Mouse (Mus musculus) cerebellum, adult 8-10 months (tissue): ENCODE measurements around the gene Fads3.

Experiments
- DNase-seq: peaks from one replicate; pipeline ENCODE4 v3.0.0; 2022

Fads3 gene

DNA sequence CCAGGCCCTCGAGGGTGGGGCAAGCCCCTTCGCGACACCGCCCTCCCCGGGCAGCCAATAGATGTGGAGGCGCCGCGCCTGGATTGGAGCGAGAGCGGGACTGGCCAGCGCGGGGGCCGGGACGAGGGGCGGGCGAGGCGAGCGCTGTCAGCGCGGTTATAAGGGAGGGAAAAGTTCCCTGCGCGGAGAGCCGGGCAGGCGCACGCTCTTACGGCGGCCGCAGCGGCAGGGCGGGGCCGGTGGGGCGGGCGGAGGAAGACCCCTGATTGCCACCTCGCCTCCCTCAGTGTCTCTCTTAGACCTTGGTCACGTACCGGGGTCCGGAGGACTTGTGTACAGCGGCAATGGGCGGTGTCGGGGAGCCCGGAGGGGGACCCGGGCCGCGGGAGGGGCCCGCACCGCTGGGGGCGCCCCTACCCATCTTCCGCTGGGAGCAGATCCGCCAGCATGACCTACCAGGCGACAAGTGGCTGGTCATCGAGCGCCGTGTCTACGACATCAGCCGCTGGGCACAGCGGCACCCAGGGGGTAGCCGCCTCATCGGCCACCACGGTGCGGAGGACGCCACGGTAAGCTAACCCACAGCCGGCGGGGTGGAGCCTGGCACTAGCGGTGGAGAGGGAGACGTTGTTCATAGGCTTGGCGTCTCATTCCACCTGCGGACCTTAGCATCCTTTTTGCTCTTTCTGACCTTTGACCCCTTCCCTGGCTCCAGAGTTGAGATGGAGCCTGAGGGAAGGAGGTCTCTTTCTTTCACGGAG, at the start of gene Fads3:
Gene Fads3 (plus strand): TSS at position 182 of the 761 bp plus-strand sequence.
- no peak for DNase-seq

GRCm38 (mm10) chr19:9992011-9992958, 49.1 kb upstream of the Fads3 start:
- no peak for DNase-seq

DNA sequence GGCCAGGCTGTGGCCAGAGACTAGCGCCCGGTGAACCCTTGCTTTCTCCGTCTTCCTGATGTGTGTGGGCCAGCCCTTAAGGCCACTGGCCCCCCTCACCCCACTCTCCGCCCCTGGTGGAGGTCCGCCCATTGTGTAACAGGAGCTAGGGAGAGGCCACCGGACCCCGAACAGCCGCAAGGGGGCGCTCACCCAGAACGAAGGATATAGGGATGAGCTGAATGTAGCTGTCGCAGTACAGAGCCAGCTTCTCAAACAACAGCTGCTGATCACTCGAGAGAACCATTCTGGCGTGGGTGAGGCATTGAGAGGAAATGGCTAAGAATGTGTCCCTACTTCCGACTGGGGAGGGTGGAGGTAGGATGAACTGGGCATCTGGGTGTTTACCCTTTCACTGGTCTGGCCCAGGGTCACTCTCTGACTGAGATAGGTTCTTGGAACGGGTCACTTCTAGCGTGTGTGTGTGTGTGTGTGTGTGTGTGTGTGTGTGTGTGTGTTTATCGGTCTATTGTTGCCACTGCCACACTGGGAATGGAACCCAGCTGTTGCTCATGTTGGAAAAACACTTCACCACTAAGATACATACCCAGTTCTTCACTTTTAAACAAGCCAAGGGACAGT, 48.2 kb upstream of the Fads3 start:
- peak; percentile 83 for DNase-seq

DNA sequence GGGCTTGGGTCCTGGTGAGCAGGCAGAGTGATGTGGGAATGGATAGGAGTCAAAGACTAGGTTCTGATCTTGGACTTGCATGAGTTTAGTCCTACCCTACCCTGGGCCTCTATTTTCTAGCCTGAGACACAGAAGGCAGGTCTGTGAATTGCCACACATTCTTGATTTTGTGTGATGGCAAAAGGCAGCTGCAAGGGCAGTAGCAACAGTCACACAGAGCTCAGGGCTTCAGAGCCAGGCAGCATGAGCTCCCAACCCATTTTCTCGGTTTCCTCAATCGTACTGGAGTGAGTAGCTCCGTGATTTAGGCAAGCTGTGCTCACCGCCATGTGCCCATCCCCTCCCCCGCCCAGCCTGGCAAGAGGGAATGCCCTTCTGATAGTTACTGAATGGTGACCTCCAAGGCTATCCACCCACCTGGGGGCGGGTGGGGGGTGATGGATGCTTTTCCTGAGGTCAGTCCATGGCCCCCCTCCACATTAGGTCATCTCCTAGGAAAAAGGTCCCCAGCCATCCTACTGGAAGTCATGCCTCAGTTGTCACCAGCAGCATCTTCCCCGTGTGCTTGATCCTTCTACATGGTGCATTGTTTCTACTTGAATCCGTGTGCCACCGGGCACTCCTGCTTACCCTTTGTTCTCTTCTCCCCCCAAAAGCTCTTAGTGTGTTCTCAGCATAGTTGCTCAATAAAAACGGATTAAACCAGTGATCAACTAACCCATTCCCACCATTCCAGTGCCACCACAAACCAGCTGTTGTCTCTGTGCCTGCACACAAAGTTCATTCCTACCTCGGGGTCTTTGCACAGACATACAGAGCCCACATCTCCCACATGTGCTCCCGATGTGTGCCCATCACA, 43.9 kb upstream of the Fads3 start:
- DNase-seq = no peak

DNA sequence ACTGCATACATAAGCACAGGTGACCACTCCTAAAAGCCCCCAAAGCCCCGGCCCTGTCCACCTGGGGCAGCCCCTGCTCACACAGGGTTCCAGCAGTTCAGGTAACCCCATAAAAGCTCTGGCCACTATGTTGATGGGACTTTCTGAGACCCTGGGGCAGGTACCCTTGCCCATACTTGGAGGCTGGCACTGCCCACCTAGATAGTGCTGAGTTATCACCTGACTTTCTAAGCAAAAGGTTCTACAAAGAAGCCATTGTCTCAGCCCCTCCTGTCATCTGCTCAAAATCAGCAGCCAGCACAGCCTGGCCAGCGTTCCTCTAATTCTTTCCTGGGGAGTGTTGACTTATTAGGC, 43.3 kb upstream of the Fads3 start:
- no peak for DNase-seq

DNA sequence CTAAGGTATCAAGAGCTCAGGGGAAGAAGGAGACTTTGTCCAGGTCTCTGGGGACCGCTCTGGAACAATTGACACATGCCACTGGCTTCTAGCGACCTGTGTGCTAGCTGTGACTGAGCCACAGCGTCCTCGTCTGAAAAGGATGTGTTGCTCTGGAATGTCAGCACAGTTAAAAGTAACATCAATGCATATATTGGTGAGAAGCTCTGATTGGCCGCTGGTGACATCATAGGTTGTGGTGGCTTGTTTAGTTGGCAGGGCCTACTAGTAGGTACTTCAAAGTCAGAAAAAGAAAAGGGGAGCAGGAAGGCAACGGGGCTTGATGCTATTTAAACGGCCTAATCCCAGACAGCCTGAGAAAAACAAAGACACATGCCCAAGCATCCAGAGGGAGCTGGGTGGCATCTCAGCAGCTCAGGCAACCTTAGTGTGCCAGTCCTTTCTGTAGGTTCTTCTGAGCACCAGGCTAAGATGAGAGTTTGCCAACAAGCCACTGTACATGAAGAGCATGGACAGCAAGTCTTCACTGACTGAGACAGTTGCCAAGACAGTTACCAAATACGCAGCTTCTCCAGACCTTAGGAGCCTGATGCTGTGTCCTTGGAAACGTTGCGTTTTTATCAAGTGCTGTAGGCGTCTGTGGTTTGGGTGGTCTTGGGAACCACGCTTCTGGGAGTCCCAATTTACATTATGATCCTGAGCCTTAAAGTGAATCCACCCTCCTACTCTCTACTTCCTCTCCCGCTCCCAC, 42.5 kb upstream of the Fads3 start:
- no peak for DNase-seq

GRCm38 (mm10) chr19:10000330-10000729, 41.0 kb upstream of the Fads3 start:
- no peak for DNase-seq

GRCm38 (mm10) chr19:10001206-10001969, 40.0 kb upstream of the Fads3 start, which contains the start of the genes Best1 and Rab3il1:
Gene Best1, minus strand, starts transcription at chr19:10001633.
Gene Rab3il1, plus strand, starts transcription at chr19:10001669.
- DNase-seq = no peak

DNA sequence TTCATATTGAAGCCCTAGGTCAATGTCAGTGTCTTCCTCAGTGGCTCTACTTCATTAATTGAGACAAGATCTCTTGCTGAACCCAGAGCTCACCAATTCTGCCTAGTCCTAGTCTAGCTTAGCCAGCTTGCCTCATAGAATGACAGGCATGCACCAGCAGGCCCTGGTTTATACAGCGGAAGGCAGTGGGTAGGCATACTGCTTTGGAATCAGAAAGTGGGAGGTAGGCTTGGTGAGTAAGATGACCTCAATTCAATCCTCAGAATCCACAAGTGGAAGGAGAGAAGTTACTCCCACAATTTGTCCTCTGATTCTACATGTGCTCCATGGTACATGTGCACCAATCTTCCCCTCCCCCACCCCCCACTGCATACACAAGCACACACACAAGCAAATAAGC, 37.7 kb upstream of the Fads3 start:
- no peak for DNase-seq

DNA sequence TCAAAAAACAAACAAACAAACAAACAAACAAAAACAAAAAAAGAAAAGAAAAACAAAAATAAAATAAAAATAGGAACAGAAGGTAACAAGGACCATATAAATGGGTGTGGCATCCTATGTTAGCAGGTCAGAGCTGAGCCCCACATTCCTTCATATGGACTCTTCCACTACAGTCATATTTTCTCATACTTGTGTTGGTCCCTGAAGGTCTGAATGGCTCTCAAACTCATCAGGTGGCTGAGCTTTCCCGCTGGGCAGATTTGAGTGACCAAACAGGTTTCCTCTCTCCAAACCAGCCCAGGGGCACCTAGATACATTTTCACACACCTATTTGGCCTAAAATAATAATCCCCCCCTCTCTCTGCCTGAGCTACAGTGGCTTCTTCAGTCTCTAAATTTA, 30.0 kb upstream of the Fads3 start:
- no peak for DNase-seq

DNA sequence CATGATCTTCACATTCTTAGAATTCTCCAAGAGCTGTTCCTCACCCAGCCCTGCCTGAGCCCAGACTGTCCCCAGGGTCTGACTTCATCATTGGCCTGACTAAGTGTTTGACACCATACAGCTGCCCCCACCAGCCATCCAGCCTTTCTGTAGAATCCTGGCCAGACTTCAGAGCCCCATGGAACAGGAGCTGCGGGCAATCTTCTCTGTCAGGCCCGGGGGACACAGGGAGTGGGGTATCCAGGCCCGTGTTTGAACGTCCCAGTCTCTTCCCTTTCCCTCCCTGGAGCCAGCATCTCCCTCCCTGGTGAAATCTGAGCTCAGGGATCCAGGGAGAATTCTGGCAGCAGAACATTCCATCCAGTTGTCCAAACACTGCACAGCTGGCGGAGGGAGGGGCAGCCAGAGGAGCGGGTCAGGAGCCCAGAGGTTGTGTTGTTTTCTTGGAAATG, 28.5 kb upstream of the Fads3 start:
- DNase-seq = no peak

GRCm38 (mm10) chr19:10013348-10013747, 28.0 kb upstream of the Fads3 start:
- no peak for DNase-seq

DNA sequence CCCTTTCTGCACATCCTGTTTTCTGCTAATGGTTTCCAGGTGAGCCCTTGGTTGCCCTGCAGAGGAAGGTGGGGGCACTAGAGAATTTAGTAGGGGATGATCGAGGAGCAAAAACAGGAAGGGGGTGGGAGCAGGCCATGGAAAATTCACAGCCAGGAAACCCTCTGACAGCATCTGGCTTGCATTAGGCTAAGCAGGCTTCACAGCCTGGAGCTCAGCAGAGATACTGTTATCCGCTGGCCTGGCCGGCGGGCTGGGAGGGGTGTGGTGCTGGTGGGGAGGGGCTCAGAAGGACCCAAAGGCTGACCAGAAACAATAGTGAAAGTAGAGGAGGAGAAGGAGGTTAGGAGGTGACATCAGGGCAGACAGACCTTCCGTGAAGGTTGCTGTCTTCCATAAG, 27.5 kb upstream of the Fads3 start:
- DNase-seq = no peak

- no peak for DNase-seq
These were observed 26.5 kb upstream of the Fads3 start for GRCm38 (mm10) chr19:10014824-10015223.

DNA sequence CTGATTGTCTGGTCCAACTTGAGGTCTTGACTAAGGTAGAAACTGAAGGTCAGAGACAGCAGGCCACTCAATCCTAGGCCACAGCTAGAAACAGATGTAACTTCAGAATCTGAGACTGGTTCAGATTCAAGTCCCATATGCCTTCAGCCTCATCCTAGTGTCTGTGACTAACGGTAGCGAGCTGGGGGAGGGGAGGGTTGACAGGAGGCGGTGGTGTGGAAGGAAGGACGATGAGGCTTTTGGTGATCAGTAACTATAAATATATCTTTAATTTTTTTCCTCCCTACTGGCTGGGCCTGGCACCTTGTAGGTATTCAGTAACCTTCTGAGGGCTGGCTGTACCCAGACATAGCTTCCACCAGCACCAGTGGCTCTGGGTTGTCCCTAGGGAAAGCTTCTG, 25.9 kb upstream of the Fads3 start:
- no peak for DNase-seq

- DNase-seq = no peak
These were observed 25.2 kb upstream of the Fads3 start for GRCm38 (mm10) chr19:10016151-10016550.

DNA sequence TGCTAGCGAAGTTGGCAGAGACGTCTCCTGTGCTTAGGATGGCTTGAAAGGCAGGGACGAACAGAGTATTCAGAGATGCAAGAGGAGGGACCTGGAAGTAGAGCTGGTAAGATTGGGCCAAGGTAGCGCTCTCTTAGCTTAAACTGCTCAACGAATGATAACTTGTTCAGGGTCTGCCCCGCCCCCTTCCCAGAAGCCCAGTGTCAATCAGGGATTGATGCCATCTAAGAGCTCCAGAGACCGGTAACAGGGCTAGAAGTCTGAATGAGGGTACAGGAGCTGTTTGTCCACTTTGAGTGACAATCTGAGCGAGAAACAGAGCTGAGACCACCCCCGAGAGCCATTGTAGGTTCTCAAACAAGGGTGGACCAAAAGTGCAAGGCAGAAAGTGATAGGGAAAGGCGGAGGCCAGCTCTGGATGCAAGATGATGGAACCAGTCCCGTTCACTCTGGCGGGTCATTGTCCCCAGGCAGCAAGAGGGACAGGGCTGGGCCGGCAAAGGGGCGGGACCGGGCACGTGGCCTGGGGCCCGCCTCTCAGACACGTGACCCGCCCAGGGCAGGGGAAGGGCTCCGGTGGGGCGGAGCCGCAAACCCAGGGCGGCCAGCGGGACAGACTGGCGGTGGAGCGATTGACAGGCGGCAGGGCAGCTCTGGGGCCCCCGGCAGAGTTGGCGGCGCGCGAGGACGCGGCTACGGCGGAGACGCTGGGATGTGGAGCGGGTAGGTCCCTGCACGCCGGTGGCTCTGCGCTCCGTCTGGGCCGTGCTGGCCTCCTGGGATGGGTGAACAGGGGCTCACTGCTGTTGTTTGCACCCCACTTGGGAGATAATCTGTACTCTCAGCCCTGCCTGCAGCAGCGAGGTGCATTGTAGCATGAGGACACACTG, 23.5 kb upstream of the Fads3 start:
- peak; percentile 70 for DNase-seq

- no peak for DNase-seq
These were observed 22.9 kb upstream of the Fads3 start for GRCm38 (mm10) chr19:10018527-10018818.

- DNase-seq = no peak
These were observed 22.1 kb upstream of the Fads3 start for GRCm38 (mm10) chr19:10019214-10019760.

- DNase-seq = no peak
These were observed 19.4 kb upstream of the Fads3 start for GRCm38 (mm10) chr19:10021981-10022380.
